Mouse (Mus musculus) intestine, postnatal 0 days (tissue): ENCODE results near the gene Cox7b2. TPM values are rescaled to one million over a fixed set of nuclear protein-coding genes. Genes with fewer than 3 reads are reported as not detected.

Experiments used
- ATAC-seq: fragments of 200-750 bp; cut with Nextera tagmentation; 2 replicates; pipeline ENCODE4 v1.8.0; 2017; ENCODE audit warnings: mild to moderate bottlenecking, moderate TSS enrichment, moderate library complexity
- H3K27ac ChIP-seq: fragments of 300-500 bp; sonication (generic); 2 replicates; pipeline ENCODE4 v1.5.1; 2014; ENCODE audit warnings: mild to moderate bottlenecking, low read depth, low read length, moderate library complexity
- H3K27me3 ChIP-seq: fragments of 300-500 bp; sonication (generic); replicated peaks from 2 replicates; pipeline ENCODE4 v1.6.1; 2014; ENCODE audit warnings: low read length, mixed read lengths; ENCODE audit not compliant: control insufficient read depth, insufficient read depth
- H3K36me3 ChIP-seq: fragments of 300-500 bp; sonication (generic); 2 replicates; pipeline ENCODE4 v1.6.1; 2014; ENCODE audit warnings: mild to moderate bottlenecking, moderate library complexity; ENCODE audit not compliant: control insufficient read depth, insufficient read depth
- H3K4me1 ChIP-seq: fragments of 300-500 bp; sonication (generic); replicated peaks from 2 replicates; pipeline ENCODE4 v1.6.1; 2014; ENCODE audit warnings: antibody characterized with exemption, low read length, mixed read lengths; ENCODE audit not compliant: control insufficient read depth, insufficient read depth
- H3K4me2 ChIP-seq: fragments of 300-500 bp; sonication (generic); replicated peaks from 2 replicates; pipeline ENCODE4 v1.6.1; 2014; ENCODE audit warnings: low read depth, mild to moderate bottlenecking, moderate library complexity
- H3K4me3 ChIP-seq: fragments of 300-500 bp; sonication (generic); 2 replicates; pipeline ENCODE4 v1.5.1; 2014; ENCODE audit warnings: low read depth, low read length
- H3K9ac ChIP-seq: fragments of 300-500 bp; sonication (generic); 2 replicates; pipeline ENCODE4 v1.6.1; 2014; ENCODE audit warnings: mild to moderate bottlenecking, low read depth, low read length
- H3K9me3 ChIP-seq: fragments of 300-500 bp; sonication (generic); 2 replicates; pipeline ENCODE4 v1.6.1; 2016; ENCODE audit warnings: mixed run types; ENCODE audit not compliant: control insufficient read depth
- CTCF ChIP-seq: sonication (generic); IDR thresholded peaks from 2 replicates; pipeline ENCODE4 v1.5.1; 2016; ENCODE audit warnings: low read depth, mild to moderate bottlenecking, control low read depth, antibody characterized with exemption, moderate library complexity
- WGBS: fragments of 180-500 bp; shearing (Covaris S2); extraction: QIAGEN DNeasy Blood & Tissue Kit; methylation state at CpG from one replicate; pipeline ENCODE4 v1.1.7; 2014; 5-methylcytosine and 5-hydroxymethylcytosine counted together
- polyA plus RNA-seq: library from polyadenylated mRNA; unstranded; fragments of >200 nt; fragmentation: Nextera tagmentation; extraction: Ambion mirVana; gene quantifications from 2 replicates; pipeline ENCODE4 v1.2.1, GENCODE M21; 2015

The Cox7b2 gene
- polyA plus RNA-seq, 1 experiment from 2014 or later, result not detected

DNA sequence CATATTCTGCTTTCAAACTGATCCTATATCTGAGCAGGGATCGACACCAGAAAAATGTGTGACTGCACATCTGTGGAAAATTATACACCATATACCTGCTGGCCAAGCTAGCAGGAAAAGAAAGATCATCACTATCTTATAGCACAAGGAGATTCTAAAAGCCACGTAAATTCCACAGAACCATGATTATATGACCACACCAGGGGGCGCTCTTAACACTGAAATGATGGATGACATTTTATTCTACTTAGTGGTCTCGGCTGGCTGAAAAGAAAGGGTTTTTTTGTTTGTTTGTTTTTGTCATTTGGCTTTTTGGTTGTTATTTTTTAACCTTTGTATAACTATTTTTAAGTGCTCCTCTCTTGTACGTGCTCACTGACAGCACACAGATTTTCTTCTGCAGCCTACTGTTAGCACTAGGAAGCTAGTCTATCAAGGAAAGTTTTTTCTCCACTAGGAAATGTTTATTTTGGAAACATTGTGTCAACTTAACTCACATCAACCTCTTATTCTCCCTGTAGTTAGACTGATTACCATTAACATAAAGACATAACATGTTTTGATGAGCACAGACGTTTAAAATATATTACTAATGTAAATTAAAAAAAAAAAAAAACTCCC lies 45.8 kb downstream of the Cox7b2 start:
- H3K27me3 ChIP-seq, result no peaks in the 10 kb centered on the region
- ATAC-seq, result no peak

DNA sequence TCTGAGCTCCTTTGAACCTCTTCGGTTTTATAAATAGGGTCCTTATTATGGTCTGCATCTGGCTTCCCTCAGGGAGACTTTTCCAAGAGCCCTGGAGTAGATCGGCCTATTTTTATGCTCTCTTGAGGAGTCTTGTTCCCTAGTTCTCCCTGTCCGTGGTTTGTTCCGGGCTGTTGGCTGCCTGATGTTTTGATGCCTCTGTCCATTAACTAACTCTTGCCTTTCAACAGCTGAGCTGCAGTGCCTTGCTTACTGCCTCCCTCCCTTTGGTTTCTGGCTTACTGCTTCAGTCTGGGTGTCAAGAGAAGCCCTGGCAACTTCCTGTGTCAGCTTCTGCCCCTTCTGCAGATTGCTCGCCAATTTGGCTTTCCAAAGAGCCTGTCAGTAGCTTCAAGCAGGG lies 52.4 kb downstream of the Cox7b2 start:
- no peak overlapping the region for H3K4me3 ChIP-seq
- no peaks in the 10 kb centered on the region for H3K36me3 ChIP-seq
- no peaks in the 10 kb centered on the region for H3K4me1 ChIP-seq
- H3K4me2 ChIP-seq, result no peak overlapping the region
- no peak for TF ChIP-seq CTCF
- no peaks in the 10 kb centered on the region for H3K27me3 ChIP-seq
- no peak for ATAC-seq
- H3K9ac ChIP-seq, result no peak overlapping the region
- no peaks in the 10 kb centered on the region for H3K9me3 ChIP-seq
- 56% methylated on average over 5 of the region's 5 CpGs for WGBS
- no peak overlapping the region for H3K27ac ChIP-seq

More for the DNA sequence above, 45.8 kb downstream of the Cox7b2 start:
- Histone ChIP-seq H3K9me3 (no peaks in the 10 kb centered on the region), H3K27ac (no peak overlapping the region), H3K4me2 (no peak overlapping the region), H3K36me3 (no peaks in the 10 kb centered on the region), H3K9ac (no peak overlapping the region), H3K4me3 (no peak overlapping the region), H3K4me1 (no peaks in the 10 kb centered on the region)
- peak; percentile 74 for TF ChIP-seq CTCF
- WGBS, result 19% methylated on average over 6 of the region's 6 CpGs

DNA sequence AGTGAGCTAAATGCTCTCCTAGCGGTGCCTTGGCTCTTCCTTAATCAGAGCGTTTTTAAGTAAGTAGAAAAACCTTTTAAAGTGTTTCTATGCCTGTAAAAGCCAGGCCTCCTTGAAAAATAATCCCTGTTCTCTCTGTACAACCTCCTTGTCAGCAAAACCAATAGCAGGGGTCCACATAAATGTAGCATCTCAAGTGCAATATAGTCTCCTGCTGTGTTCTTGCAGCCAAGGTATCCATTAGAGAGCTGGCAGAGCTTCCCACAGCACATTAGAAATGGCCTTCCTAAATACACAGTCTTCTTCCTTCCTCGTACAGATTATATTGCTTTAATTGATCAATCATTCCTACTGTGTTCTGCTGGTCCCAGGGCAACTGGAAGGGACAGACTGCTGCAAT lies 91.0 kb downstream of the Cox7b2 start:
- H3K36me3 ChIP-seq, result no peaks in the 10 kb centered on the region
- H3K27ac ChIP-seq, result no peak overlapping the region
- 27% methylated on average over 3 of the region's 3 CpGs for WGBS
- H3K4me2 ChIP-seq, result no peak overlapping the region
- H3K9ac ChIP-seq, result no peak overlapping the region
- no peaks in the 10 kb centered on the region for H3K4me1 ChIP-seq
- H3K4me3 ChIP-seq, result no peak overlapping the region
- no peak for ATAC-seq
- H3K9me3 ChIP-seq, result no peaks in the 10 kb centered on the region
- no peaks in the 10 kb centered on the region for H3K27me3 ChIP-seq
- no peak for TF ChIP-seq CTCF

DNA sequence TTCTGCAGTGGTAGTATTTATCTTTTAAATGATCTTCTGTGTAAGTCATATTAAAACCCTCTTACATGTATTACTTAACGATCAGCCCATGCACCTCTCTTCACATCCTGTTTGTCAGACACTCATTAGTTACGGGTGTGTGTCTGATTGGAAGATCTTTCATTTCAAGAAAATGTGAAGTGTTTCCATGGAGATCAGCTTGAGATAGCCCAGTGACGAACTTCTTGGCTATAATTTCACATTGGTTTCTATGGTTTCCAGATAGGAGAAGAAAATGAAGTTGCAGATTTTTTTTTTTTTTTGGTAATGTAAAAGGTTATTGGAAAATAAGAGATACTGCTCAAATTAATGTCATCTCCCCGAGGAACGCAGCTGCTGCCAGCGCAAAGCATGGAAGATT lies 107.8 kb downstream of the Cox7b2 start:
- 78% methylated on average over 6 of the region's 6 CpGs for WGBS
- Histone ChIP-seq H3K27me3 (no peaks in the 10 kb centered on the region), H3K27ac (no peak overlapping the region), H3K9ac (no peak overlapping the region), H3K4me3 (no peak overlapping the region), H3K4me2 (no peak overlapping the region), H3K4me1 (no peaks in the 10 kb centered on the region), H3K36me3 (no peaks in the 10 kb centered on the region), H3K9me3 (no peaks in the 10 kb centered on the region)
- TF ChIP-seq CTCF, result no peak
- ATAC-seq, result no peak

Other genes with a start within 250 kb of the Cox7b2 start
- 0.03 and 0.16 TPM in 2 replicates for gene Gabrb1, start 109.9 kb upstream of the Cox7b2 start, polyA plus RNA-seq
- 0.18 TPM in 2 replicates for gene Gabra4, start 110.1 kb upstream of the Cox7b2 start, polyA plus RNA-seq